Mouse (Mus musculus): ENCODE results near the gene Vps37b.

Gene Vps37b

DNA sequence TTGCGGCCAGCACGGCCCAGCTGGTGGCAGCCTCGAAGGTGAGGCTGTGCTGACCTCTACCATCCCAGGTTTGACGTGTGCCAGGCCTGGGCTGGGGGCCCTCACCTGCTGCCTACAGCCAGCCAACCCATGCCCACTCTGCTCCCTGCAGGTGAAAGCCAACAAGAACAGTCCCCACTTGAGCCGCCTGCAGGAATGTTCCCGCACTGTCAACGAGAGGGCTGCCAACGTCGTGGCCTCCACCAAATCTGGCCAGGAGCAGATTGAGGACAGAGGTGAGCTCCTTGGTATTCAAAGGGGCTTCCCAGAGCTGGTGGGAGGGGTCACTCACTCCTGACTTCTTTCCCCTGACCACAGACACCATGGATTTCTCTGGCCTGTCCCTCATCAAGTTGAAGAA is 30.8 kb downstream of the Vps37b start:
- DNase-seq (ENCODE audit: low spot score) = no peak

- DNase-seq (ENCODE audit: low spot score) = peak; percentile 95
These were observed 31.2 kb downstream of the Vps37b start for GRCm38 (mm10) chr5:124000824-124001223.

GRCm38 (mm10) chr5:123998370-123998769 is 33.7 kb downstream of the Vps37b start:
- DNase-seq (ENCODE audit: low spot score) = no peak

GRCm38 (mm10) chr5:123997811-123998210 is 34.3 kb downstream of the Vps37b start:
- DNase-seq (ENCODE audit: low spot score) = no peak

GRCm38 (mm10) chr5:123997211-123997751 is 34.8 kb downstream of the Vps37b start:
- no peak for DNase-seq (ENCODE audit: low spot score)

- no peak for DNase-seq (ENCODE audit: low spot score)
These were observed 35.4 kb downstream of the Vps37b start for GRCm38 (mm10) chr5:123996695-123997094.

GRCm38 (mm10) chr5:123996194-123996593 is 35.9 kb downstream of the Vps37b start:
- peak; percentile 74 for DNase-seq (ENCODE audit: low spot score)

DNA sequence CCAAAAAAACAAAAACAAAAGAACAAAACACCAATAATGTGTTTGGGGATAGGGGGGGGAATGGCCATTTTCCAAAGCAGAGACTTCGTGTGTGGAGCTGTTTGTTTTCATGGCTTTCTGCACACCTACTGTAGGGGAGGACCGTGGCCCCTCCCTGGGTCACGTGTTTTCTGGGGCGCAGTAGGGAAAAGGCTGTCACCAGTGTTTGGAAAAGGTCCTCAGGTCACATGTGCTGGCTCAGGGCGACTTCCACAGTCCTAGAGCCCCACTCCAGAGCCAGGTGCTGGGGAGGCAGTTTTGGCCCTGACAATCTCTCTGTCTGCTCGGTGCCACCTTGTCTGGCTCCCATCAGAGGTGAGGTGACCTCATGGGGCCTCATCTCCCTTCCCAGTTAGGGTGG is 36.7 kb downstream of the Vps37b start:
- DNase-seq (ENCODE audit: low spot score) = no peak

GRCm38 (mm10) chr5:123994468-123994867 is 37.6 kb downstream of the Vps37b start:
- DNase-seq (ENCODE audit: low spot score) = no peak

DNA sequence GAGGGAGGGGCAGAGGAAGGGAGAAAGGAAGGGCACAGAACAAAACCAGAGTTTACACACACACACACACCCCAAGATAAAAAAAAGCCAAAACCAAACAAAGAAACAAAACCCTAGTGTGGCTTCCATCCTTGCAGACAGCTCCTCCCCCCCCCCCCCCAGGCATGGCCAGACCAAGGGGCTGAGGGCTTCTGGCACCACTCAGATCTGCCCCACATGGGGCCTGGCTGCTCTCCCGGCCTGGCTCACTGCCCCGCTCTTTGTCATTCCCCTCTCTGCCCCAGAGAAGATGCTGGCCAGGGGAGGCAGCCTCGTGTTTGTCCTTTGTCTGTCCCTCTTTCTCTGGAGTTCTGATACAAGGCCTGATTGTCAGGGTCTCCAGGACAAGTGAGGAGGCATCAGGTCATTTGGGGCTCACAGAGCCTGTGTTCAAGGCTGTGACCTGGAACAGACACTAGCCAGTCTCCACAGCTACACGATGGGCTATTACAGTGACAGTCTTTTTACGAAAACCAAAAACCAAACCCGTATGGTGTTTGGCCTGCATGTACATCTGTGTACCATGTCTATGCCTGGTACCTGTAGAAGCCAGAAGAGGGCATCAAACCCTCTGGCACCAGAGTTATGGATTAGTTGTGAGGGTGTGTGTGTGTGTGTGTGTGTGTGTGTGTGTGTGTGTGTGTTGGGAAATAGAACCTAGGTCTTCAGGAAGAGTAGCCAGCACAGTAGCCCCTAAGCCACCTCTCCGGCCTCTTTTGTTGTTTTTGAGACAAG is 38.6 kb downstream of the Vps37b start:
- DNase-seq (ENCODE audit: low spot score) = no peak

- DNase-seq (ENCODE audit: low spot score) = peak; percentile 91
These were observed 39.3 kb downstream of the Vps37b start for GRCm38 (mm10) chr5:123992794-123993193.

DNA sequence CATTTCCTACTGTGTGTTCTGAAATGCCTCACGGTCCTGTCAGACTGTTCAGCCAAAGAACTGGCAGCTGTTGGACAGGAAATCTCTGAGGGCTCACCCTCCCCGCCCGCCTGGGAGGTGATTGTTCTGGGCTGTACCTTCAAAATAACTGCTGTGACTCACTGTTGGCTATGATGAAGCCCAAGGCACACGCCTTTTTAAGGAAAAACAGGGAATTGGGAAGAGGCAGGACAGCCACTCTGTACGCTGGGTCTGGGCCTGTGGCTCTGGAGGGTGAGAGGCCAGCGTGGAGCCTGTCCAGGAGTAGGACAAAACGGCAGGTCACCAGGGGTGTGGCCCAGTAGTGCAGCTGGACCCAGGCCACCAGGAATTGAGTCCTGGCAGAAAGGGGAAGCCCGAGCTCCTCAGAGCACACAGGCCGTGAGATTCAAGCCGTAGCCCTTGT is 39.9 kb downstream of the Vps37b start:
- DNase-seq (ENCODE audit: low spot score) = no peak

DNA sequence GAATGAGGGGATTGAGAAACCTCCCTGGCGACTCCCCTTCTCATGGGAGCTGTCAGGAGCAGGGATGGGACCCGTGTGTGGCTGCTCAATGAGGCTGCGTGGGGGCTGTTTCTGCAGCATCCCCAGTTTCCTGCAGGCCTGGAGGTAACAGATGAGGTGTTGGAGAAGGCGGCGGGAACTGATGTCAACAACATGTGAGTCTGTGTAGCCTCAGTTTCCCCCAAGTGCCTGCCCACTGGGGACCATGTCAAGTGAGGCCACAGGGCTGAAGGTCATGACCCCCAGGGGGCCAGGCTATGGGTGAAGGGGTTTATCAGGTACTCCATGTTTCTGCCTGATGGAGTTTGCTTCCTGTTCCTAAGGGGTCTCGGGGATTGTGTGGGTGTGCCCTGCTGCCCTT is 40.7 kb downstream of the Vps37b start:
- no peak for DNase-seq (ENCODE audit: low spot score)

DNA sequence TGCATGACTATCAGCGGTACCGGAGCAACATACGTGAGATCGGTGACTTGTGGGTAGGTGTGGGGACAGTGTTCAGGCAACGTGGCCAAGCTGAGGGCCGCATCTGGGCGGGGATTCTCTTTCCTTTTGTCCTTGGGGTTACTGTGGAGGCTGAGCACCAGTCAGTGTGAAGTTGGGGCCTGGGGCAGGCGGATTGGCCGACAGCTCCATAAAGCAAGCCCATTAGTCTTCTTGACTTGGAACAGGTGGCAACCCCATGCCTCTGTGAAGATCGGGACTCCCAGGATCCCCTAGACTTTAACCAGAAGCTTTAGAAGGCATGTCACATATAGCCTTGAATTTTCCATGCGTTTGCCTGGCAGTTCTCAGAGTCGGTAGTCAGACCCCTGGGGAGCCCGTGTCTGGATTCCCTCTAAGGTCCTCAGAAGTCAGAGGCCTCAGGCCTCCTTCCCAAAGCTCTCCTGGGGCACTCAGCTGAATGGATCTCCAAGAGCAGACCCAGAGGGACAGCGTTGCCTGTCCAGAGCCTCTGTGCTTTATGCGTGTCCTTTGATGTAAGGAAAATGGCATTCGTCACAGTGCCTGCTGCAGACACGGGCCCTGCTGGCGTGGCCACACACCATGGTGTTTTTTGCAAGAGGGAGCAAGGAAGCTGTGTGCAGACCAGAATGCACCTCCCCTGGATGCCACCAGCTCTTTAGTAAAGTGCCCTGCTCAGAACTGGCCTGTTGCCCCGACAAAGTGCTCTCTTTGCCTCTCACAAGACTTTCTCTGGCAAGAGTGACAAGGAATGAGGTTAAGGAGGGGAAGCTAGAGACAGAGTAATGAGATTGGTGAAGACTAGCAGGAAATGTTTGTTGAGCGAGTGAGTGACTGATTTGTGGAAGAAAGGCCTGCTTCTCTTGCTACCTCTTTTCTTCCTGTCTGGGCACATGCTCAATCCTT is 41.9 kb downstream of the Vps37b start:
- no peak for DNase-seq (ENCODE audit: low spot score)

GRCm38 (mm10) chr5:123987511-123987910 is 44.6 kb downstream of the Vps37b start:
- no peak for DNase-seq (ENCODE audit: low spot score)

DNA sequence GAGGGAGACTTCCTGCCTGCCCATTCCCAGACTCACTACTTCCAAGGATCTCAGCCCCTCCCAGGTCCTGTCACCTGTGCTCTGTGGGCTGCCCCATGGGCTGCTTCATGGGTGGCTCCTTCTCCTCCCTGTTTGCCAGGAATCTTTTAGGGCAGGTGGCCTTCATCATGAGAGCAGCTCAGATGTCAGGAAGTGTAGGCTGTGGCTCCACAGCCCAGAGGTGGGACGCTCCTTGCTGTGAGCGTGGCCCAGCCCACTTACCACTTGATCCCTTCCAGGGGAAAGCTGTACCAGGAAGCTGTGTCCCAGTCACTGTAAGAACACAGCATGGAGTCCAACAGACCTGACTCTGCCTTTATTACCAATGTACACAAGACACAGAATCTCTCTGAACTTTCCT is 45.1 kb downstream of the Vps37b start:
- DNase-seq (ENCODE audit: low spot score) = no peak

- DNase-seq (ENCODE audit: low spot score) = no peak
These were observed 46.6 kb downstream of the Vps37b start for GRCm38 (mm10) chr5:123985434-123985833.

DNA sequence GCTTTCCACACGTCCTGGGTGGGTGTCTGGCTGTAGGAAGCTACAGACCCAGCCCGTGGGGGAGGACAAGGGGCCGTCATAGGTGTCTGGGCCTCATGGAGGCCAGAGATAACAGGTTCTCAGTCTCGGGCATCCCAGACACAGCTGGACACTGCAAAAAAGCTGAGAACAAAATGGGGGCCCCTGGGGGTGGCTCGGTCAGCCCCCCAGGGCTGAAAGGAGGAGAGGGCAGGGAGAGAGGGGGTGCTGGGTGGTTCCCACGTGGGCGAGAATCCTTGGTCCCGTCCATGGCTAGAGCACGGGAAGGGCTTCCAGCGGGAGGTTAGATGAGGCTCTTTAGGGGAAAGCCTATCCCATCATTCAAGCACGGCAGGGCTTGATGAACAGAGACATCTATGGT is 49.2 kb downstream of the Vps37b start:
- no peak for DNase-seq (ENCODE audit: low spot score)

DNA sequence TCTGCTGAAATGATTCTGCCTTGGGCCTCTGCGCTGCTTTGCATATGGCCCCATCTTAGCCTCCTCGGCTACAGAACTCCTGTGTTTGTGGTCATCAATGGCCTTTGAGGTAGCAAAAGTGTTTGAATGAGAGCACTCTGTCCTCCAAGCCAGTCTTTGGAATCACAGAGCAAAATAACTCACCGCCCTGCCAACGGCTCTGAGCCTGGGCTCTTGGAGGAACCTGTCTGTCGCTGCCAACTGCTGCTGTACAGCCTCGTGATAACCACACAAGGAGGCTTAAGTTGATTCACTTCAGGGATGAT is 50.9 kb downstream of the Vps37b start:
- DNase-seq (ENCODE audit: low spot score) = no peak

DNA sequence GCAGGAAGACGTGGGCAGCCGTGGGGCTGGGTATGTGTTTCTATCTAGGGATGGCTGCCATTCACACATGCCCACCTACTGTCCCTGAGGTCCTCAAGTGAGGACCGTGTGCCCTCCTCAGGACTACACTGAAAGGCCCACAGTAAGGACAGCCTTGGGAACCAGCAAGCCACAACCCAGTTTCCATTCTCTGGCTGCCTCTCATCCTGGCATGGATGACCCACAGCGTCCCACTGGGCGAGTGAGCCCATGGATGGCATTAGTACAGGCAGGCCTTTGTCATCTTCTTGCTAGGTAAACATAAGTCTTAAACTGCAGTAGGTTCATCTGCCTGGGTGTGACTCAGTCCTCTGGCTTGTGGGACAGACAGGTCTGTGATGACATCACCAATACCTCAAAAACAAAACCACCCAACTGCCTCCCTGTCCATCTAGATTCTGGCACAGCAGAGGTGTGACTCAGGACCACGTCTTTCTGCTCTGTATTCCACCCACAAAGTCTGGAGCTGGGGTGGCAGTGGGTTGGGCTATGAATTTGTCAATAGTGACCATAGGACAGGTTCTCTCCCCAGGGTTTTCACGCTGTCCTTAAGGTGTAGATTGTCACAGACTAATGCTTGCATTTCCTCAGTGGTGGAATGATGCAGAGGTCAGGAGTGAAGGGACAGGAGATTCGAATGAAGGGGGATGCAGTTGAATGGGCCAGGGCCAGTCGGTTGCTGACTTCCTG is 51.4 kb downstream of the Vps37b start:
- DNase-seq (ENCODE audit: low spot score) = no peak

DNA sequence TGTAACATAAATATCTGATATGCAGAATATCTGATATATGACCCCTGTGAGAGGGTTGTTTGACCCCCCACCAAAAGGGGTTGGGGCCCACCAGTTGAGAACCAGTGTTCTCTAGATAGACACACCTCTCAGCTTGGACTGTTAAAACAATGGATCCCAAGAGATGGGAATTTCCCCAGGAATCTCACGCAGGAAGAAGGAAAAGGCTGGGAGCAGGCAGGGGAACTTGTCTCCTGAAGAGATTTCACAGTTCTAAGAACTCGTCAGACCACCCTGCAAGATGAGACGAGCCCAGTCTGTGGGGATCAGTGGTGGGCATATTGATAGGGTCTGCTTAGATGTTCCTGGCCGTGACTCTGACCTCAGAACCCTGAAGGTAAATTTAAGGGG is 52.1 kb downstream of the Vps37b start:
- DNase-seq (ENCODE audit: low spot score) = no peak

- no peak for DNase-seq (ENCODE audit: low spot score)
These were observed 52.7 kb downstream of the Vps37b start for GRCm38 (mm10) chr5:123979221-123979979.
